Mouse (Mus musculus): Measurements from ENCODE around the gene A4galt. TPM values are rescaled to one million over a fixed set of nuclear protein-coding genes. Genes with fewer than 3 reads are reported as not detected.

The A4galt gene
- total and polyA plus RNA-seq, 3 experiments: not detected

DNA sequence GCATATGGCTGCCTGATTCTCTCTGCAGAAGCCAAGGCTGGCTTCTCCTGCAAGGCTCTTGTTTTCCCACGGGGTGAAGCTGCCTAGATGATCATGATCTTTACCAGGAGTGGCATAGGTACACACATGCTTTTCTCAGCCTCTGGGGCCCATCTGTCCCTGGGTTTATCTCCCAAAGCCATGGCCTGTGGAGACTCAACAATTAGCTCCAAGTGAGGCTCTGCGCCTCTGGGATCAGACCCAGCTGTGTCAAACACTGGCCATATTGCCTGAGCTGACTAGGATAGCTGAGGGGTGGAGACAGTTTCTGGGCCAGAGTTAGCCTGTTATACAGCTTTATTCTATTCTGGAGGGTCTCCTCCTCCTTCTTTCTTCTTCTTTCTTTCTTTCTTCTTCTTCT, 39.3 kb upstream of the A4galt start:
- Histone ChIP-seq H3K9ac (ENCODE audit: control insufficient read depth, low read depth, low read length, poor library complexity, severe bottlenecking) (no peak overlapping the region), H3K9me3 (replicated peaks; ENCODE audit: insufficient read depth, low read length) (no peaks in the 10 kb centered on the region), H3K79me2 (ENCODE audit: control insufficient read depth, insufficient read depth, low read length, poor library complexity) (no peaks in the 10 kb centered on the region), H3K4me1 (ENCODE audit: control insufficient read depth in 1 of 2, insufficient read depth in 2 of 2, low read length in 2 of 2) (peaks cover 6 to 17% of the 10 kb centered on the region in 2 experiments; a peak in 3 of 4 replicates), H3K4me3 (ENCODE audit: control insufficient read depth in 1 of 2, insufficient read depth in 1 of 2, low read depth in 2 of 2, low read length in 2 of 2) (no peak overlapping the region), H3K36me3 (ENCODE audit: control insufficient read depth in 1 of 2, insufficient read depth in 2 of 2, low read length in 2 of 2) (peaks cover 0 to 10% of the 10 kb centered on the region in 2 experiments; a peak in 2 of 4 replicates), H3K27ac (ENCODE audit: control insufficient read depth, low read depth, low read length) (no peak overlapping the region), H3K27me3 (ENCODE audit: control insufficient read depth in 1 of 2, insufficient read depth in 2 of 2, low read length in 2 of 2) (no peaks in the 10 kb centered on the region; a peak in 1 of 4 replicates)
- TF ChIP-seq GATA1 (IDR thresholded peaks at IDR 0.05; ENCODE audit: low read depth, low read length) (no peak), GABPA (IDR thresholded peaks at IDR 0.05; ENCODE audit: low read depth, low read length) (no peak), CHD1 (IDR thresholded peaks at IDR 0.05; ENCODE audit: low read depth, low read length) (no peak), UBTF (IDR thresholded peaks at IDR 0.05; ENCODE audit: borderline replicate concordance, insufficient read depth, low read depth, low read length) (no peak), TCF12 (IDR thresholded peaks at IDR 0.05; ENCODE audit: low read depth, low read length) (no peak), CHD2 (IDR thresholded peaks at IDR 0.05; ENCODE audit: low read length) (no peak), ELF1 (IDR thresholded peaks at IDR 0.05; ENCODE audit: low read depth, low read length) (no peak), MYB (IDR thresholded peaks at IDR 0.05; ENCODE audit: low read depth, low read length) (no peak), BHLHE40 (IDR thresholded peaks at IDR 0.05; ENCODE audit: borderline replicate concordance, low read depth, low read length) (no peak), SIN3A (IDR thresholded peaks at IDR 0.05; ENCODE audit: low read length) (no peak), POLR2A (IDR thresholded peaks at IDR 0.05; ENCODE audit: control insufficient read depth in 1 of 2, insufficient read depth in 1 of 2, low read depth in 1 of 2, low read length in 2 of 2, poor library complexity in 1 of 2) (no peak), KAT2A (conservative IDR thresholded peaks at IDR 0.05; ENCODE audit: low read depth, low read length) (no peak), NELFE (IDR thresholded peaks at IDR 0.05; ENCODE audit: low read depth, low read length) (no peak), RCOR1 (IDR thresholded peaks at IDR 0.05; ENCODE audit: low read depth, low read length) (no peak)
- DNase-seq (ENCODE audit: low read depth, low spot score): no peak

DNA sequence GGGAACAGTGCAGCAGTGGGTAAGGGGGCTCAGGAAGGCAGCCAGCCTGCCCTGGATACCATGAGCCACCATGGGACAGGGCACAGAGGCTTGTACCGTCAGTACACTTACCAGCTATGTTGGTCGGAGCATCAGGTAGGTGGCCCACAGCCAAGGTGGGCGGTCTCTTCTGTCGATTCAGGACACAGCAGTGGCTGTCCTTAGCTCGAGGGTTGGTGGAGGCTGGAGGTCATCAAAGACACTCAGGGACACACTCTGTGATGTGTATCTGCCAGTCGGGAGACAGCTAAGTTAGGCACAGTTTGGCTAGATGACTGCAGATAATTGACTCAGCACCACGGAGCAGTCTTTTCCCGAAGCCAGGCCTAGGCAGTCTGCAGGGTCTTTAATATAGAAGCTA, 33.3 kb upstream of the A4galt start:
- H3K36me3 ChIP-seq (ENCODE audit: control insufficient read depth in 1 of 2, insufficient read depth in 2 of 2, low read length in 2 of 2): no peaks in the 10 kb centered on the region
- TF ChIP-seq EP300 (IDR thresholded peaks at IDR 0.05; ENCODE audit: low read depth in 1 of 2, low read length in 2 of 2) (no peak), GATA1 (IDR thresholded peaks at IDR 0.05; ENCODE audit: low read depth, low read length) (no peak), ZMIZ1 (IDR thresholded peaks at IDR 0.05; ENCODE audit: low read depth, low read length) (no peak), CTCF (IDR thresholded peaks at IDR 0.05 in 2 of 3, conservative IDR thresholded peaks at IDR 0.05 in 1 of 3; ENCODE audit: control insufficient read depth in 1 of 3, insufficient read depth in 1 of 3, low read depth in 2 of 3, low read length in 3 of 3, poor library complexity in 1 of 3, severe bottlenecking in 1 of 3) (no peak), NELFE (IDR thresholded peaks at IDR 0.05; ENCODE audit: low read depth, low read length) (no peak), MAX (IDR thresholded peaks at IDR 0.05; ENCODE audit: low read length) (no peak), ZKSCAN1 (IDR thresholded peaks at IDR 0.05; ENCODE audit: low read depth, low read length) (no peak)
- H3K4me3 ChIP-seq (ENCODE audit: control insufficient read depth in 1 of 2, insufficient read depth in 1 of 2, low read depth in 2 of 2, low read length in 2 of 2): no peak overlapping the region
- no peaks in the 10 kb centered on the region for H3K4me1 ChIP-seq (ENCODE audit: control insufficient read depth in 1 of 2, insufficient read depth in 2 of 2, low read length in 2 of 2)
- H3K27ac ChIP-seq (ENCODE audit: control insufficient read depth, low read depth, low read length): no peak overlapping the region
- H3K27me3 ChIP-seq (ENCODE audit: control insufficient read depth in 1 of 2, insufficient read depth in 2 of 2, low read length in 2 of 2): no peaks in the 10 kb centered on the region; a peak in 1 of 4 replicates
- H3K9me3 ChIP-seq (replicated peaks; ENCODE audit: insufficient read depth, low read length): no peaks in the 10 kb centered on the region
- H3K9ac ChIP-seq (ENCODE audit: control insufficient read depth, low read depth, low read length, poor library complexity, severe bottlenecking): no peak overlapping the region
- H3K79me2 ChIP-seq (ENCODE audit: control insufficient read depth, insufficient read depth, low read length, poor library complexity): no peaks in the 10 kb centered on the region
- DNase-seq (ENCODE audit: low read depth, low spot score): no peak

Measured in MEL (cell line).